Mouse (Mus musculus) erythroblast, embryonic 14.5 days (primary cell): ENCODE data around the gene Tgfbr1.

ENCODE experiments used
- GATA1 ChIP-seq: IDR thresholded peaks from 2 replicates; pipeline ENCODE4 v1.6.1; 2012; ENCODE audit warnings: low read length, inconsistent platforms, mixed read lengths
- TAL1 ChIP-seq: IDR thresholded peaks from 3 replicates; pipeline ENCODE4 v1.6.1; 2012; ENCODE audit warnings: low read length, inconsistent platforms, mixed read lengths

DNA sequence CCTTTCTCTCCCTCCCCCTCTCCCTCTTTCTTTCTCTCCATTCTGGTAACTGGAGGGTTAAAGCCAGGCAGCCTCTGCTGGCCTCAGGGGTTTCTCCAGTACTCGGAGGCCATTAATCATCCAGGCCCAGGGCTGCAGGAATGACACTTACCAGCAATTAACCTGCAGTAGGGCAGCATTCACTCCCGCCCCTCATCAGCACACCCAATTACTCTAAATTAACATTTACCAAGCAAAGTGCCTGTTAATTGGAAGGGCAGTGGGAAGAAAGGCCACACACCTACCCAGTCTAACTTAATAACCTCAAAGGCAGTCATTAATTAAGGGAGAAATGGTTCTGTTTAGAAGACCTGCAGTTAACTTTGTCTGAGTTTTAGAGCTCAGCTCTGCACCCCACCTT, 71.4 kb downstream of the Tgfbr1 start:
- no peak for TF ChIP-seq TAL1
- no peak for TF ChIP-seq GATA1
